Comparison of ENCODE assay signal across 18 mouse cellular contexts in genomic region chr8:115216801-115217200, GRCm38 (mm10).
DNase-seq lines count a peak whose midpoint lies in the region; ATAC-seq and TF ChIP-seq lines count a peak whose summit lies in the region.
"Had no signal": no experiment of that assay in that cellular context is flagged by ENCODE, and none has a peak within 500 bp of the region (broad histone marks: within the 10 kb centered on the region; RNA-seq: fewer than 3 reads in every experiment).

No protein-coding gene starts in this region.

- 65% methylated on average over 3 of the region's 3 CpGs for WGBS in heart, embryonic 10.5 days
- 51% methylated on average over 3 of the region's 3 CpGs for WGBS in lung, embryonic 14.5 days

- no peaks in the 10 kb centered on the region for H3K9me3 ChIP-seq in heart, embryonic 10.5 days
- H3K9me3 ChIP-seq in lung, embryonic 14.5 days (ENCODE audit: low read depth, low read length) = no peaks in the 10 kb centered on the region
- H3K9me3 ChIP-seq: forebrain, embryonic 15.5 days; limb, embryonic 12.5 days; liver, embryonic 13.5 days; midbrain, embryonic 15.5 days; neural tube, embryonic 13.5 days had no signal

- no peak overlapping the region for H3K4me2 ChIP-seq in lung, embryonic 14.5 days
- H3K4me2 ChIP-seq: forebrain, embryonic 15.5 days; limb, embryonic 12.5 days; liver, embryonic 13.5 days; midbrain, embryonic 15.5 days; neural tube, embryonic 13.5 days had no signal

- H3K9ac ChIP-seq in lung, embryonic 14.5 days = no peak overlapping the region
- H3K9ac ChIP-seq: forebrain, embryonic 15.5 days; limb, embryonic 12.5 days; liver, embryonic 13.5 days; midbrain, embryonic 15.5 days; neural tube, embryonic 13.5 days had no signal

- H3K27ac ChIP-seq in heart, embryonic 10.5 days = no peak overlapping the region
- H3K27ac ChIP-seq in lung, embryonic 14.5 days (ENCODE audit: low read depth) = no peak overlapping the region
- H3K27ac ChIP-seq: forebrain, embryonic 15.5 days; hindbrain, postnatal 0 days; limb, embryonic 12.5 days; liver, embryonic 13.5 days; macrophage; midbrain, embryonic 15.5 days; neural tube, embryonic 13.5 days had no signal

- H3K4me1 ChIP-seq in heart, embryonic 10.5 days = peaks cover 4% of the 10 kb centered on the region; the same call in 1 of the 2 replicates
- H3K4me1 ChIP-seq in lung, embryonic 14.5 days (ENCODE audit: insufficient read depth) = 0 out of 2 replicates have a peak, but pooled peaks cover 4% of the 10 kb centered on the region
- H3K4me1 ChIP-seq: midbrain, embryonic 15.5 days had no signal

- no peak for ATAC-seq in lung, embryonic 14.5 days (ENCODE audit: insufficient read depth)
- ATAC-seq: forebrain, embryonic 15.5 days; hindbrain, postnatal 0 days; intestine, embryonic 16.5 days; midbrain, embryonic 15.5 days had no signal

- peak; percentile 21 for DNase-seq in heart, postnatal 4 days
- no peak for DNase-seq in heart, embryonic 10.5 days (ENCODE audit: low spot score)
- DNase-seq in lung, embryonic 14.5 days = peak; percentile 81
- DNase-seq in lung, postnatal 25 days (ENCODE audit: low spot score) = no peak
- peak; percentile 15 for DNase-seq in right cerebral cortex, postnatal 4 days
- DNase-seq in right cerebral cortex, adult 18-20 months = no peak
- DNase-seq in testis, postnatal 14 days (ENCODE audit: low spot score) = peak; percentile 49
- no peak for DNase-seq in natural killer cell, adult 2 months (ENCODE audit: low spot score in 2 of 2)
- DNase-seq: cerebellum, adult 8-10 months; liver, embryonic 13.5 days; thymus, postnatal 14 days had no signal

- peaks cover 12% of the 10 kb centered on the region; the same call in 1 of the 2 replicates for H3K27me3 ChIP-seq in heart, embryonic 10.5 days (ENCODE audit: insufficient read depth, poor library complexity, severe bottlenecking)
- H3K27me3 ChIP-seq in lung, embryonic 14.5 days (ENCODE audit: insufficient read depth, low read length) = no peaks in the 10 kb centered on the region
- H3K27me3 ChIP-seq: liver, embryonic 13.5 days; midbrain, embryonic 15.5 days had no signal

- no peak overlapping the region for H3K4me3 ChIP-seq in heart, embryonic 10.5 days
- H3K4me3 ChIP-seq in lung, embryonic 14.5 days (ENCODE audit: low read depth, low read length) = no peak overlapping the region
- H3K4me3 ChIP-seq: forebrain, embryonic 15.5 days; limb, embryonic 12.5 days; liver, embryonic 13.5 days; midbrain, embryonic 15.5 days; neural tube, embryonic 13.5 days had no signal

- no peak for TF ChIP-seq CTCF in lung, embryonic 14.5 days (IDR thresholded peaks at IDR 0.05; ENCODE audit: low read depth)

- H3K36me3 ChIP-seq in heart, embryonic 10.5 days = no peaks in the 10 kb centered on the region
- H3K36me3 ChIP-seq in lung, embryonic 14.5 days (ENCODE audit: insufficient read depth) = no peaks in the 10 kb centered on the region
- H3K36me3 ChIP-seq: forebrain, embryonic 15.5 days; limb, embryonic 12.5 days; liver, embryonic 13.5 days; midbrain, embryonic 15.5 days; neural tube, embryonic 13.5 days had no signal

Comparison
In these comparisons a context has a peak if more than half of its experiments do, and no peak if none do; other contexts are left out.
1. DNase-seq: peak in heart, postnatal 4 days (single experiment), lung, embryonic 14.5 days (single experiment), right cerebral cortex, postnatal 4 days (single experiment) and testis, postnatal 14 days (single experiment); none in heart, embryonic 10.5 days (single experiment), lung, postnatal 25 days (single experiment), right cerebral cortex, adult 18-20 months (single experiment) and natural killer cell, adult 2 months (0 of 2).